Mouse (Mus musculus): ENCODE measurements around the gene Vps52. TPM values are rescaled to one million over a fixed set of nuclear protein-coding genes. Genes with fewer than 3 reads are reported as not detected.
A peak's percentile ranks its signal among the peaks of the same experiment; 100 is the strongest.

The Vps52 gene
- total and polyA plus RNA-seq, 2 experiments from 2014 or later: 46.8 to 66.1 TPM

DNA sequence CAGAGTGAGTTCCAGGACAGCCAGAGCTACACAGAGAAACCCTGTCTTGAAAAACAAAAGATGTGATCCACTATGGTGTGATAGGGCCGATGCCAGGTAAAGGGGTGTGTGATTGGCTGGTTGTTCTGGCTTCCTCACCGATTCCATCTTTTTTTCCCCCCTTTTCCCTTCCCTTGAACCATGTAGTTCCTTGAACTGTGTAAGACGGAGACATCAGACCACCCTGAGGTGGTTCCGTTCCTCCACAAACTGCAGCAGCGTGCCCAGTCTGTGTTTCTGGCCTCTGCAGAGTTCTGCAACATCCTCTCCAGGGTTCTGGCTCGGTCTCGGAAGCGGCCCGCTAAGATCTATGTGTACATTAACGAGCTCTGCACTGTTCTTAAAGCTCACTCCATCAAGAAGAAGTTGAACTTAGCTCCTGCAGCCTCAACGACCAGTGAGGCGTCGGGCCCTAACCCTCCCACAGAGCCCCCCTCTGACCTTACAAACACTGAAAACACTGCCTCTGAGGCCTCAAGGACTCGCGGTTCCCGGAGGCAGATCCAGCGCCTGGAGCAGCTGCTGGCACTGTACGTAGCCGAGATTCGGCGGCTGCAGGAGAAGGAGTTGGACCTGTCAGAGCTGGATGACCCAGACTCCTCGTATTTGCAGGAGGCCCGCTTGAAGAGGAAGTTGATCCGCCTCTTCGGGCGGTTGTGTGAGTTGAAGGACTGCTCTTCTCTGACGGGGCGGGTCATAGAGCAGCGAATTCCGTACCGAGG, 44.4 kb upstream of the Vps52 start:
- H3K36me3 ChIP-seq (ENCODE audit: insufficient read depth): peaks cover 39% of the 10 kb centered on the region
- H3K4me2 ChIP-seq (ENCODE audit: low read depth): no peak overlapping the region

GRCm38 (mm10) chr17:33911813-33912414, 43.7 kb upstream of the Vps52 start:
- Histone ChIP-seq H3K4me3 (ENCODE audit: low read depth, low read length) (no peak overlapping the region), H3K9me3 (ENCODE audit: low read length) (no peaks in the 10 kb centered on the region), H3K27ac (ENCODE audit: low read depth, low read length) (no peak overlapping the region), H3K27me3 (ENCODE audit: insufficient read depth, low read length) (no peaks in the 10 kb centered on the region), H3K36me3 (ENCODE audit: insufficient read depth) (peaks cover 39% of the 10 kb centered on the region), H3K4me1 (ENCODE audit: insufficient read depth) (peaks cover 7% of the 10 kb centered on the region; the same call in 1 of the 2 replicates), H3K9ac (no peak overlapping the region), H3K4me2 (ENCODE audit: low read depth) (no peak overlapping the region)
- no peak for TF ChIP-seq CTCF (IDR thresholded peaks at IDR 0.05; ENCODE audit: low read depth)
- no peak for DNase-seq
- WGBS: 92% methylated on average over 28 of the region's 28 CpGs
- no peak for ATAC-seq

More for the DNA sequence above, 44.4 kb upstream of the Vps52 start:
- Histone ChIP-seq H3K9me3 (ENCODE audit: low read length) (no peaks in the 10 kb centered on the region), H3K27ac (ENCODE audit: low read depth, low read length) (no peak overlapping the region), H3K4me3 (ENCODE audit: low read depth, low read length) (no peak overlapping the region), H3K4me1 (ENCODE audit: insufficient read depth) (peaks cover 7% of the 10 kb centered on the region; the same call in 1 of the 2 replicates), H3K9ac (no peak overlapping the region), H3K27me3 (ENCODE audit: insufficient read depth, low read length) (no peaks in the 10 kb centered on the region)
- no peak for TF ChIP-seq CTCF (IDR thresholded peaks at IDR 0.05; ENCODE audit: low read depth)
- WGBS: 89% methylated on average over 31 of the region's 31 CpGs
- no peak for ATAC-seq
- no peak for DNase-seq

DNA sequence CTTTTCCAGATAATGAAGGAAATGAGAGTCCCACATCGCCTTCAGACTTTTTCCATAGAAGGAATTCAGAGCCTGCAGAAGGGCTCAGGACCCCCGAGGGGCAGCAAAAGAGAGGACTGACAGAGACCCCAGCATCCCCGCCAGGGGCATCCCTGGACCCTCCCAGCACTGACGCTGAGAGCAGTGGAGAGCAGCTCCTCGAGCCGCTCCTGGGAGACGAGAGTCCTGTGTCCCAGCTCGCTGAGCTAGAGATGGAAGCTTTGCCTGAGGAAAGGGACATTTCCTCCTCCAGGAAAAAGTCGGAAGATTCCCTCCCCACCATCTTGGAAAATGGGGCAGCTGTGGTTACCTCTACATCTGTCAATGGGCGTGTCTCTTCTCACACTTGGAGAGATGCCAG, 42.3 kb upstream of the Vps52 start:
- 88% methylated on average over 10 of the region's 10 CpGs for whole genome bisulfite sequencing
- H3K4me1 ChIP-seq (ENCODE audit: insufficient read depth): peaks cover 7% of the 10 kb centered on the region; the same call in 1 of the 2 replicates

GRCm38 (mm10) chr17:33913905-33914304, 41.7 kb upstream of the Vps52 start:
- TF ChIP-seq CTCF (IDR thresholded peaks at IDR 0.05; ENCODE audit: low read depth): no peak
- Histone ChIP-seq H3K9me3 (ENCODE audit: low read length) (no peaks in the 10 kb centered on the region), H3K27ac (ENCODE audit: low read depth, low read length) (no peak overlapping the region), H3K36me3 (ENCODE audit: insufficient read depth) (peaks cover 43% of the 10 kb centered on the region), H3K4me3 (ENCODE audit: low read depth, low read length) (no peak overlapping the region), H3K9ac (no peak overlapping the region), H3K4me2 (ENCODE audit: low read depth) (no peak overlapping the region), H3K27me3 (ENCODE audit: insufficient read depth, low read length) (no peaks in the 10 kb centered on the region), H3K4me1 (ENCODE audit: insufficient read depth) (peaks cover 7% of the 10 kb centered on the region; the same call in 1 of the 2 replicates)
- 95% methylated on average over 8 of the region's 8 CpGs for WGBS
- no peak for ATAC-seq
- no peak for DNase-seq

More for the DNA sequence above, 42.3 kb upstream of the Vps52 start:
- no peak for TF ChIP-seq CTCF (IDR thresholded peaks at IDR 0.05; ENCODE audit: low read depth)
- Histone ChIP-seq H3K27ac (ENCODE audit: low read depth, low read length) (no peak overlapping the region), H3K9me3 (ENCODE audit: low read length) (no peaks in the 10 kb centered on the region), H3K9ac (no peak overlapping the region), H3K4me2 (ENCODE audit: low read depth) (no peak overlapping the region), H3K27me3 (ENCODE audit: insufficient read depth, low read length) (no peaks in the 10 kb centered on the region), H3K36me3 (ENCODE audit: insufficient read depth) (peaks cover 43% of the 10 kb centered on the region), H3K4me3 (ENCODE audit: low read depth, low read length) (no peak overlapping the region)
- ATAC-seq (no peak), DNase-seq (no peak)

DNA sequence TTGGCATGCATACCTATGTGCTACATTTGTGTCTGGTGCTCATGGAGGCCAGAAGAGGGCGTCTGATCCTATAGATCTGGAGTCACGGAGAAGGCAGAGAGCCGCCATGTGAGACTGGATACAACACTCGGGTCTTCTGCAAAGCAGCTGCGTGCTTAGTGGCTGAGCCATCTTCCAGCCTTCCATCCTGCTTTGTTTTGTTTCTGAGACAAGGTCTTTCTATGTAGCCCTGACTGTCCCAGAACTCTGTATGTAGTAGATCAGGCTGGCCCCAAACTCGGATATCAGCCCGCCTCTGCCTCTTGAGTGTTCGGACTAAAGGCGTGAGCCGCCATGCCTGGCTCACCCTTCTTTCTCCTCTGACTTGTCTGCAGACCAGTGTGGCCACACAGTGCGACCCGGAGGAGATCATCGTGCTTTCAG, 40.6 kb upstream of the Vps52 start:
- H3K4me1 ChIP-seq (ENCODE audit: insufficient read depth): peaks cover 9% of the 10 kb centered on the region; the same call in 1 of the 2 replicates
- no peaks in the 10 kb centered on the region for H3K27me3 ChIP-seq (ENCODE audit: insufficient read depth, low read length)
- peaks cover 43% of the 10 kb centered on the region for H3K36me3 ChIP-seq (ENCODE audit: insufficient read depth)
- 65% methylated on average over 13 of the region's 13 CpGs for WGBS
- H3K4me3 ChIP-seq (ENCODE audit: low read depth, low read length): no peak overlapping the region
- H3K27ac ChIP-seq (ENCODE audit: low read depth, low read length): no peak overlapping the region
- DNase-seq: no peak
- no peak overlapping the region for H3K9ac ChIP-seq
- ATAC-seq: no peak
- no peaks in the 10 kb centered on the region for H3K9me3 ChIP-seq (ENCODE audit: low read length)
- H3K4me2 ChIP-seq (ENCODE audit: low read depth): 0 out of 2 replicates have a peak overlapping the region, but pooled peaks have one; percentile 63
- no peak; the same call in 1 of the 2 replicates for TF ChIP-seq CTCF (IDR thresholded peaks at IDR 0.05; ENCODE audit: low read depth)

DNA sequence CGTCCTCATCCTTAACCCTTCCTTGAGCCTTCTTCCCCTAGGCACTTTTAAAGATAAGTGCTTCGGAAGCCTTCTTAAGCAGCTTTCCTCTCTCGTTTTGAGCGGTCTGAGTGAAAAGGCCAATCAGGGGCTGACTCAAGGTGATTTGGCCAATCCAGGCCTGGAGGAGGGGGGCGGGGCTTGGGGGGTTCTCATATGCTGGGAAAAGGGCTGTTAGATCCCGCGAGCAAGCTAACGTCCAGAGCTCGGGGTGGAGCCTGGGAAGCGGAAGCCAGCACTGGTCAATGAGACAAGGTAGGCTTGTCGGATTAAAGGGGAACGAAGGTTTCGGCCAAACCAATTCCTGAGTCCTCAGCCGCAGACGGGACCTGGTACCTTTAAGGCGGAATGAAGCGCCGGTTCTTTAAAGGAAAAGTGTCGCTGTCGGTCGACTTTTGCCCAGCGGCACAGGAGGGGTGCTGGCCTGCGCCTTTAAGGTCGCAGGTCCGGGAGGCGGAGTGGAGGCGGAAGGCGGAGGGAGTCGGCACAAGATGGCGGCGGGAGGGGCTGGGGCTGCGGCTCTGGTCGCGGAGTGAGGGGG, 39.9 kb upstream of the Vps52 start, which contains the start of the genes Tapbp and Zbtb22:
TSS of gene Tapbp (plus strand) at position 229 of the 580 bp plus-strand sequence.
TSS of gene Zbtb22 (plus strand) at position 234 of the 580 bp plus-strand sequence.
- H3K4me2 ChIP-seq (ENCODE audit: low read depth): peak within 1 kb of the TSS; percentile 63
- under 1% methylated on average over 33 of the region's 34 CpGs for WGBS
- peak; percentile 98 for DNase-seq

More for the DNA sequence above, 39.9 kb upstream of the Vps52 start, which contains the start of the genes Tapbp and Zbtb22:
- no peak for TF ChIP-seq CTCF (IDR thresholded peaks at IDR 0.05; ENCODE audit: low read depth)
- Histone ChIP-seq H3K4me1 (ENCODE audit: insufficient read depth) (peaks cover 7% of the 10 kb centered on the region; the same call in 1 of the 2 replicates), H3K9ac (peak within 1 kb of the TSS; percentile 56), H3K9me3 (ENCODE audit: low read length) (no peaks in the 10 kb centered on the region), H3K27ac (ENCODE audit: low read depth, low read length) (peak within 1 kb of the TSS; percentile 86), H3K36me3 (ENCODE audit: insufficient read depth) (peaks cover 43% of the 10 kb centered on the region), H3K27me3 (ENCODE audit: insufficient read depth, low read length) (no peaks in the 10 kb centered on the region), H3K4me3 (ENCODE audit: low read depth, low read length) (peak within 1 kb of the TSS; percentile 53)
- ATAC-seq: peak; percentile 93

Data from forebrain, postnatal 0 days (tissue).